Mouse (Mus musculus): ENCODE data around the gene Rad23a.

- TF ChIP-seq CHD2 (IDR thresholded peaks at IDR 0.05; ENCODE audit: low read depth, low read length) (no peak), MAFK (IDR thresholded peaks at IDR 0.05; ENCODE audit: insufficient read depth, low read depth, low read length) (no peak), ZC3H11A (IDR thresholded peaks at IDR 0.05; ENCODE audit: borderline replicate concordance, low read depth, low read length) (no peak), HCFC1 (IDR thresholded peaks at IDR 0.05; ENCODE audit: borderline replicate concordance, insufficient read depth, low read length) (no peak), ZNF384 (IDR thresholded peaks at IDR 0.05; ENCODE audit: low read depth, low read length) (no peak)
Measured at GRCm38 (mm10) chr8:84813830-84814229, 26.6 kb downstream of the Rad23a start.

All from ES-E14 (cell line).